Comparison of ENCODE assay signal across 8 mouse cellular contexts in genomic region chr2:11331528-11332446, GRCm38 (mm10).
DNase-seq lines count a peak whose midpoint lies in the region; ATAC-seq and TF ChIP-seq lines count a peak whose summit lies in the region.

No protein-coding gene starts in this region.

- no peaks in the 10 kb centered on the region for H3K9me3 ChIP-seq in hindbrain, embryonic 15.5 days

- POLR2A ChIA-PET in Patski (lab: Charles Lee) = interaction anchor here (1.2 kb wide), 1 partner anchor 211 kb away, joined by 4 read pairs; no protein-coding TSS in a partner anchor

- peak; percentile 40 for ATAC-seq in Patski
- peak; percentile 91 for ATAC-seq in frontal cortex, adult (ENCODE audit: low TSS enrichment)
- peak; percentile 84 for ATAC-seq in hindbrain, embryonic 15.5 days (ENCODE audit: low FRiP score, low read depth)

- H3K9ac ChIP-seq in hindbrain, embryonic 15.5 days = no peak overlapping the region

- no peak overlapping the region for H3K4me3 ChIP-seq in hindbrain, embryonic 15.5 days

- no peaks in the 10 kb centered on the region for H3K27me3 ChIP-seq in Patski
- H3K27me3 ChIP-seq in hindbrain, embryonic 15.5 days = no peaks in the 10 kb centered on the region

- H3K4me2 ChIP-seq in hindbrain, embryonic 15.5 days = no peak overlapping the region

- CTCF ChIA-PET in Patski (lab: Charles Lee) = interaction anchor here (0.7 to 3.7 kb wide), 17 partner anchors 13 to 214 kb away, joined by 3 to 28 read pairs (median 5); no protein-coding TSS in a partner anchor

- no peaks in the 10 kb centered on the region for H3K36me3 ChIP-seq in hindbrain, embryonic 15.5 days

- H3K4me1 ChIP-seq in hindbrain, embryonic 15.5 days (replicated peaks) = no peaks in the 10 kb centered on the region

- TF ChIP-seq CTCF in Patski (IDR thresholded peaks at IDR 0.05) = peak; percentile 88

- no peak overlapping the region for H3K27ac ChIP-seq in hindbrain, embryonic 15.5 days (replicated peaks)

- WGBS in hindbrain, embryonic 15.5 days = 30% methylated on average over 11 of the region's 11 CpGs

- in situ Hi-C loops in Patski (cut with MboI; ENCODE audit: low pct_unique_long_range_greater_than_20kb) = loop anchor here (5.0 to 10.0 kb wide), 4 partner anchors 36 to 211 kb away; no protein-coding TSS in a partner anchor

- no peak for DNase-seq in Patski (ENCODE audit: low read depth, low spot score)
- peak; percentile 57 for DNase-seq in cerebellum, adult 8-10 months
- DNase-seq in layer of hippocampus, postnatal 25 days (ENCODE audit: extremely low spot score in 1 of 2, low spot score in 1 of 2) = peak; percentile 40 to 73
- peak; percentile 64 for DNase-seq in lung, postnatal 25 days (ENCODE audit: low spot score)
- peak; percentile 65 for DNase-seq in right cerebral cortex, adult 18-20 months
- DNase-seq in urinary bladder, postnatal 36 days (ENCODE audit: low spot score in 2 of 2) = peak; percentile 32 to 51

Comparison
In these comparisons a context has a peak if more than half of its experiments do, and no peak if none do; other contexts are left out.
1. ATAC-seq: peak in every context shown above with its lines; median percentile 91 in frontal cortex, adult; 84 in hindbrain, embryonic 15.5 days; 40 in Patski.